Mouse (Mus musculus) embryonic fibroblast, embryonic 13.5 days (primary cell): ENCODE results near the gene Tanc1. TPM values are rescaled to one million over a fixed set of nuclear protein-coding genes. Genes with fewer than 3 reads are reported as not detected.

Source experiments
- H3K27ac ChIP-seq: 2 replicates; pipeline ENCODE4 v1.5.1; 2012; ENCODE audit warnings: low read length, control low read depth, inconsistent platforms; ENCODE audit not compliant: insufficient read depth
- H3K4me1 ChIP-seq: 2 replicates; pipeline ENCODE4 v1.6.1; 2011; ENCODE audit warnings: low read length; ENCODE audit not compliant: control insufficient read depth, insufficient read depth
- H3K4me3 ChIP-seq: 2 replicates; pipeline ENCODE4 v1.5.1; 2011; ENCODE audit warnings: mild to moderate bottlenecking, control low read depth, low read length; ENCODE audit not compliant: insufficient read depth
- CTCF ChIP-seq: IDR thresholded peaks from 2 replicates; pipeline ENCODE4 v1.5.1; 2011; ENCODE audit warnings: mild to moderate bottlenecking, control low read depth, low read length, moderate library complexity, borderline replicate concordance; ENCODE audit not compliant: insufficient read depth
- POLR2A ChIP-seq: IDR thresholded peaks from 2 replicates; pipeline ENCODE4 v1.6.1; 2011; ENCODE audit warnings: low read depth, mild to moderate bottlenecking, control low read depth, low read length, moderate library complexity
- polyA plus RNA-seq: library from polyadenylated mRNA; stranded (reverse); fragments of >200 nt; gene quantifications from 2 replicates; pipeline ENCODE4 v1.2.4, GENCODE M21; 2011; ENCODE audit warnings: low read depth; ENCODE audit not compliant: missing spikeins, insufficient read length

Gene Tanc1
- polyA plus RNA-seq, 1 experiment, result 66.1 TPM

GRCm38 (mm10) chr2:59762277-59762676 lies 150.4 kb downstream of the Tanc1 start:
- H3K27ac ChIP-seq, result no peak overlapping the region
- 0 out of 2 replicates have a peak, but pooled peaks cover 5% of the 10 kb centered on the region for H3K4me1 ChIP-seq
- H3K4me3 ChIP-seq, result no peak overlapping the region
- TF ChIP-seq CTCF, result no peak
- TF ChIP-seq POLR2A, result no peak

GRCm38 (mm10) chr2:59765671-59766070 lies 153.8 kb downstream of the Tanc1 start:
- H3K27ac ChIP-seq, result peak overlapping the region; percentile 30
- peaks cover 4% of the 10 kb centered on the region for H3K4me1 ChIP-seq
- H3K4me3 ChIP-seq, result no peak overlapping the region
- TF ChIP-seq POLR2A (no peak), CTCF (no peak)

GRCm38 (mm10) chr2:59767893-59768292 lies 156.1 kb downstream of the Tanc1 start:
- TF ChIP-seq CTCF, result no peak
- no peak for TF ChIP-seq POLR2A
- Histone ChIP-seq H3K27ac (no peak overlapping the region), H3K4me3 (no peak overlapping the region), H3K4me1 (peaks cover 4% of the 10 kb centered on the region)

GRCm38 (mm10) chr2:59768661-59769384 lies 157.0 kb downstream of the Tanc1 start:
- H3K4me3 ChIP-seq, result no peak overlapping the region
- TF ChIP-seq CTCF (no peak), POLR2A (no peak)
- peaks cover 4% of the 10 kb centered on the region for H3K4me1 ChIP-seq
- H3K27ac ChIP-seq, result peak overlapping the region; percentile 35

- TF ChIP-seq POLR2A (no peak), CTCF (no peak)
- H3K4me1 ChIP-seq, result peaks cover 4% of the 10 kb centered on the region
- no peak overlapping the region for H3K4me3 ChIP-seq
- no peak overlapping the region for H3K27ac ChIP-seq
Observed at GRCm38 (mm10) chr2:59769385-59769735, 157.5 kb downstream of the Tanc1 start.

GRCm38 (mm10) chr2:59771708-59772107 lies 159.9 kb downstream of the Tanc1 start:
- H3K4me3 ChIP-seq, result no peak overlapping the region
- peak overlapping the region; percentile 32; the same call in 1 of the 2 replicates for H3K27ac ChIP-seq
- H3K4me1 ChIP-seq, result peaks cover 4% of the 10 kb centered on the region
- TF ChIP-seq CTCF (no peak), POLR2A (no peak)

GRCm38 (mm10) chr2:59772261-59772683 lies 160.4 kb downstream of the Tanc1 start:
- H3K27ac ChIP-seq, result 0 out of 2 replicates have a peak overlapping the region, but pooled peaks have one; percentile 32
- TF ChIP-seq CTCF, result no peak
- no peak for TF ChIP-seq POLR2A

GRCm38 (mm10) chr2:59774374-59774773 lies 162.5 kb downstream of the Tanc1 start:
- Histone ChIP-seq H3K4me1 (no peaks in the 10 kb centered on the region), H3K4me3 (no peak overlapping the region), H3K27ac (no peak overlapping the region)
- TF ChIP-seq CTCF (no peak), POLR2A (no peak)

More at GRCm38 (mm10) chr2:59772261-59772683, 160.4 kb downstream of the Tanc1 start:
- H3K4me3 ChIP-seq, result no peak overlapping the region
- H3K4me1 ChIP-seq, result peaks cover 4% of the 10 kb centered on the region

GRCm38 (mm10) chr2:59775148-59775547 lies 163.3 kb downstream of the Tanc1 start:
- Histone ChIP-seq H3K27ac (no peak overlapping the region), H3K4me1 (no peaks in the 10 kb centered on the region), H3K4me3 (no peak overlapping the region)
- TF ChIP-seq CTCF (no peak), POLR2A (no peak)

- no peaks in the 10 kb centered on the region for H3K4me1 ChIP-seq
- H3K27ac ChIP-seq, result no peak overlapping the region
- TF ChIP-seq CTCF (no peak), POLR2A (no peak)
- H3K4me3 ChIP-seq, result no peak overlapping the region
Observed at GRCm38 (mm10) chr2:59775820-59776219, 164.0 kb downstream of the Tanc1 start.
